Mouse (Mus musculus) embryonic facial prominence, embryonic 11.5 days (tissue): ENCODE data around the gene Hoxd13. TPM values are rescaled to one million over a fixed set of nuclear protein-coding genes. Genes with fewer than 3 reads are reported as not detected.
A peak's percentile ranks its signal among the peaks of the same experiment; 100 is the strongest.

Source experiments
- ATAC-seq: fragments of 200-750 bp; cut with Nextera tagmentation; replicated peaks from 2 replicates; pipeline ENCODE4 v1.8.0; 2017; ENCODE audit warnings: low read depth; ENCODE audit not compliant: insufficient number of reproducible peaks, low FRiP score, low TSS enrichment
- DNase-seq: peaks from one replicate; pipeline ENCODE4 v3.0.0-alpha.2; 2015; ENCODE audit warnings: low spot score
- H3K27ac ChIP-seq: fragments of 300-500 bp; sonication (generic); replicated peaks from 2 replicates; pipeline ENCODE4 v1.5.1; 2014; ENCODE audit warnings: mild to moderate bottlenecking, low read depth, low read length, control low read depth
- H3K27me3 ChIP-seq: fragments of 300-500 bp; sonication (generic); 2 replicates; pipeline ENCODE4 v1.6.1; 2014; ENCODE audit warnings: mild to moderate bottlenecking, low read length, moderate library complexity, mixed read lengths; ENCODE audit not compliant: control insufficient read depth, insufficient read depth
- H3K36me3 ChIP-seq: fragments of 300-500 bp; sonication (generic); replicated peaks from 2 replicates; pipeline ENCODE4 v1.6.1; 2014; ENCODE audit warnings: low read depth, mild to moderate bottlenecking, low read length, moderate library complexity, mixed read lengths; ENCODE audit not compliant: control insufficient read depth, insufficient read depth
- H3K4me1 ChIP-seq: fragments of 300-500 bp; sonication (generic); 2 replicates; pipeline ENCODE4 v1.6.1; 2014; ENCODE audit warnings: low read length, mixed read lengths; ENCODE audit not compliant: control insufficient read depth, insufficient read depth
- H3K4me2 ChIP-seq: fragments of 300-500 bp; sonication (generic); 2 replicates; pipeline ENCODE4 v1.6.1; 2014; ENCODE audit warnings: low read depth, mild to moderate bottlenecking, control low read depth, low read length, moderate library complexity
- H3K4me3 ChIP-seq: fragments of 300-500 bp; sonication (generic); 2 replicates; pipeline ENCODE4 v1.5.1; 2014; ENCODE audit warnings: low read depth, low read length, control low read depth
- H3K9ac ChIP-seq: fragments of 300-500 bp; sonication (generic); replicated peaks from 2 replicates; pipeline ENCODE4 v1.6.1; 2014; ENCODE audit warnings: mild to moderate bottlenecking, control low read depth, low read length
- H3K9me3 ChIP-seq: fragments of 300-500 bp; sonication (generic); replicated peaks from 2 replicates; pipeline ENCODE4 v1.6.1; 2016; ENCODE audit warnings: mild to moderate bottlenecking, low read length, inconsistent platforms, mixed read lengths; ENCODE audit not compliant: control insufficient read depth
- WGBS: fragments of 180-500 bp; shearing (Covaris S2); extraction: QIAGEN DNeasy Blood & Tissue Kit; methylation state at CpG from one replicate; pipeline ENCODE4 v1.1.7; 2014; 5-methylcytosine and 5-hydroxymethylcytosine counted together
- microRNA-seq: library from miRNA; unstranded; fragments of <30 nt; microRNA quantifications from one replicate; pipeline ENCODE4, GENCODE M21; 2016; ENCODE audit warnings: borderline number of aligned reads
- polyA plus RNA-seq: library from polyadenylated mRNA; unstranded; fragments of >200 nt; fragmentation: Nextera tagmentation; extraction: Ambion mirVana; gene quantifications from 2 replicates; pipeline ENCODE4 v1.2.1, GENCODE M21; 2014

The Hoxd13 gene
- polyA plus RNA-seq, 1 experiment from 2014 or later, result not detected

DNA sequence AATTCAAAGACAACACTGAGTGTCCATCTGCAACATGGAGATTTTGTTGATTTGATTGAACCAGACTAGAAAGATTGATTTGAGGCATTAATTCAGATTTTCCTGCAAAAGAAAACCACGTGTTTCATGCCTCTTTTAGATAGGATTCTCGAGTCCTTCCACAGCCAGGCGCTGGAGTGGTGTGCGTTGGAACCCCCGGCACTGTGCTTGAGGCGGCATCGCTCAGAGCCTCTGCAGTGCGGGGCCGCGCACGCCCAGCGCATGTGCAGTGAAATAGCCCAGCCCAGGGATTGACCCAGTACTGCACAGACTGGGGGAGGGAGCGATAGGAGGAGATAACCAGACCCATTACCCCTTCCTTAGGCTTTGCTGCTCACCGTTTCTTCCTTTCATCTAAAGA, 46.8 kb downstream of the Hoxd13 start:
- WGBS, result under 1% methylated on average over 14 of the region's 14 CpGs
- no peak for ATAC-seq
- Histone ChIP-seq H3K36me3 (no peaks in the 10 kb centered on the region), H3K27ac (no peak overlapping the region), H3K4me1 (0 out of 2 replicates have a peak, but pooled peaks cover 2% of the 10 kb centered on the region), H3K9ac (no peak overlapping the region), H3K27me3 (peaks cover 77% of the 10 kb centered on the region), H3K4me3 (no peak overlapping the region), H3K4me2 (no peak overlapping the region), H3K9me3 (no peaks in the 10 kb centered on the region)
- DNase-seq, result no peak

DNA sequence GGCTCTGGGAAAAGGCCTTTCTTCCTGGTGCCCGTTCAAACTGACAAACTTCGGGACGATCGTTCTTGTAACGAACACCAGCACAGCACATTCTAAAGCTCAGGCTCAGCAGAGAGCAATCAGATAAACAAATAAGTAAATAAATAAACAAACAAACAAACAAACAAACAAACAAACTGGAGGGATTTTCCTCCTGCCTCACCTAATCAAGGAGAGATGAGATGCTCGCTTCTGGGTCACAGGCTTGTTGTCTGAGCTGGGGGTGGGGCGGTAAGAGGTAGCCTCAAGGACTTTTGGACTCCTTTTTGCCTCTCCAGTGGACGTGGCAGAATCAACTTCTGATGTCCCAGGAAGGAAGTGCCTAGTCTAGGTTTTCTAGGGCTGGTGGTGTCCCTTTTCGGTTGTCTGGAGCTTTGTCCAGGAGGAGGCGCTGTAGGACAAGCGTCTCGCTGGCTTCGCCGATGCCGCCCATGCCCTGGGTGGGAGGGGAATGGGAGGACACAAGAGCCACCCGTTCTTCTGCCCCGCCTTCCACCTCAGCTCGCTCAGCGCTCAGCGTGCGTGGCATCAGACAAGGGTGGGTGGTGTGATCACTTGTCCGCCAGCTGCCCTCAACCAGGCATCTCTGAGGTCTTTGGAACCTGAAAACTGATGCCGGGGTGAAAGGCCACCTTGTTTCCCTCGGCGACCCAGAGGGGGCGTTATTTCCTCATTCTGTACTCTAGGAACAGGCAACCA, 47.6 kb downstream of the Hoxd13 start:
- ATAC-seq (peak; percentile 85; the same call in 1 of the 2 replicates), DNase-seq (peak; percentile 95)
- Histone ChIP-seq H3K9me3 (no peaks in the 10 kb centered on the region), H3K4me1 (0 out of 2 replicates have a peak, but pooled peaks cover 2% of the 10 kb centered on the region), H3K4me3 (no peak overlapping the region), H3K9ac (no peak overlapping the region), H3K36me3 (no peaks in the 10 kb centered on the region), H3K27ac (no peak overlapping the region), H3K4me2 (peak overlapping the region; percentile 34; the same call in 1 of the 2 replicates), H3K27me3 (peaks cover 75% of the 10 kb centered on the region)
- 2% methylated on average over 26 of the region's 26 CpGs for WGBS

DNA sequence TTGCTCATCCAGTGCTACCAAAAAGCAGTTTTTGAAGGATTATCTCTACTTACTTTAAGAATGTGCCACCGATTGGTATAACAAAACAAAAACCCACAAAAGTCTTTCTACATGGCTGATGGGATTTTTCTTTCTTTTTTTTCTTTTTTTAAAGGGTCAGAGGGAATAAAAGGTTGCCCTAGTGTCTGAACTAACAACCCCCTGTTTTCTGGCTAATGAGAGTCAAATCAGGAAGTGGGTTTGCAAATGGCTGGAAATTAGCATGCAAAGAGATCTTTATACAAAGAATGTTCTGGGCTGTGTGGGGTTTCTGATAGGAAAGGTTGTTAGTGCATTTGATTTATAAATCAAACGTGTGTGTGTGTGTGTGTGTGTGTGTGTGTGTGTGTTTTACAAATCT, 52.3 kb downstream of the Hoxd13 start:
- no peak overlapping the region for H3K9ac ChIP-seq
- H3K4me1 ChIP-seq, result no peaks in the 10 kb centered on the region
- no peak overlapping the region for H3K4me2 ChIP-seq
- ATAC-seq, result no peak
- DNase-seq, result no peak
- 10% methylated on average over 2 of the region's 2 CpGs for WGBS
- no peak overlapping the region for H3K27ac ChIP-seq
- H3K27me3 ChIP-seq, result peaks cover 83% of the 10 kb centered on the region
- no peaks in the 10 kb centered on the region for H3K36me3 ChIP-seq
- H3K4me3 ChIP-seq, result no peak overlapping the region
- no peaks in the 10 kb centered on the region for H3K9me3 ChIP-seq

GRCm38 (mm10) chr2:74720955-74721491, 52.9 kb downstream of the Hoxd13 start:
- H3K27me3 ChIP-seq, result peaks cover 85% of the 10 kb centered on the region

More at GRCm38 (mm10) chr2:74720955-74721491, 52.9 kb downstream of the Hoxd13 start:
- H3K9ac ChIP-seq, result no peak overlapping the region
- no peak overlapping the region for H3K27ac ChIP-seq
- no peak for ATAC-seq
- no peak for DNase-seq
- H3K4me2 ChIP-seq, result no peak overlapping the region
- no peaks in the 10 kb centered on the region for H3K36me3 ChIP-seq
- no peaks in the 10 kb centered on the region for H3K9me3 ChIP-seq
- H3K4me3 ChIP-seq, result no peak overlapping the region
- no peaks in the 10 kb centered on the region for H3K4me1 ChIP-seq
- under 1% methylated on average over 5 of the region's 5 CpGs for WGBS

Small RNAs within 50 kb of the gene (microRNA-seq; reads per million reads assigned to microRNA genes)
- not detected for gene Gm44463

Other genes starting within 250 kb of the Hoxd13 start
- 39.6 and 42.1 TPM in 2 replicates for gene Lnpk, start 88.9 kb upstream of the Hoxd13 start, polyA plus RNA-seq
- 0.08 and 0.10 TPM in 2 replicates for gene Evx2, start 8.8 kb upstream of the Hoxd13 start, polyA plus RNA-seq
- gene Hoxd12, start 6.7 kb downstream of the Hoxd13 start, polyA plus RNA-seq, result not detected in 2 replicates
- not detected in 2 replicates for gene Hoxd11, start 11.2 kb downstream of the Hoxd13 start, polyA plus RNA-seq
- gene Hoxd10, start 23.6 kb downstream of the Hoxd13 start, polyA plus RNA-seq, result not detected in 2 replicates
- 0.10 TPM in 1 of 2 replicates, not detected in the other for gene Hoxd9, start 29.4 kb downstream of the Hoxd13 start, polyA plus RNA-seq
- gene Hoxd8, start 36.3 kb downstream of the Hoxd13 start, polyA plus RNA-seq, result 0.18 and 0.71 TPM in 2 replicates
- 2.7 and 2.9 TPM in 2 replicates for gene Hoxd3, start 43.6 kb downstream of the Hoxd13 start, polyA plus RNA-seq
- 0.18 TPM in 1 of 2 replicates, not detected in the other for gene Hoxd4, start 43.6 kb downstream of the Hoxd13 start, polyA plus RNA-seq
- gene Gm28230, start 58.4 kb downstream of the Hoxd13 start, polyA plus RNA-seq, result not detected in 2 replicates
- gene Hoxd1, start 94.7 kb downstream of the Hoxd13 start, polyA plus RNA-seq, result 0.47 and 0.80 TPM in 2 replicates
- 146 and 147 TPM in 2 replicates for gene Mtx2, start 157.5 kb downstream of the Hoxd13 start, polyA plus RNA-seq